Mouse (Mus musculus): Measurements from ENCODE around the gene Chst3.

GRCm38 (mm10) chr10:60199378-60199777 is 19.7 kb downstream of the Chst3 start:
- TF ChIP-seq POLR2A (IDR thresholded peaks at IDR 0.05; ENCODE audit: borderline replicate concordance, extremely low read depth, low read depth, low read length) (no peak), CTCF (IDR thresholded peaks at IDR 0.05; ENCODE audit: insufficient read depth, low read length) (no peak)
